Mouse (Mus musculus) CD4-positive helper T cell, adult 2 months (primary cell): ENCODE results near the gene Itgam.
"Not testable (repeated sequence)": the region's sequence is repeated elsewhere in the genome, so short reads cannot be mapped to it uniquely, and the experiment has no call there.

ENCODE experiments used
- DNase-seq: peaks from one replicate; pipeline ENCODE4 v3.0.0-alpha.2; 2012; ENCODE audit warnings: low read depth, missing footprints, low spot score

Gene Itgam

DNA sequence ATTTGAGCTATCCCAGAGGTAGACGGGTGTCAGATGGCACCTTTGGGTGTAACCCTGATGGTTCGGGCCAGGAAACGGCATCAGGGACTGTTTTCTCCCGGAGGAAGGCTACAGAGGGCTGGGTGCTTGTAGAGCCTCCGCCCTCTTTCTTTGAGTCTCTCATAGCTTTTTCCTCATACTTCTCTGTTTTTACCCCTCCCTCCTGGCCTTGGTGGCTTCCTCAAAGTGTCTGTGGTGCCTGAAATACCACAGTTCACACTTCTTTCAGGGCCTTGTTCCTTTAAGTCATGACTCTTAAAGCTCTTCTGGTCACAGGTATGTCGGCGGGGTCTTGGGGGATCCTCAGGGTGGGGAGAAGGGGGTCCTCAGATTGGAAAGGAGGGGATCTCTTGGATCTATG is at the start of gene Itgam, which contains the start of gene Gm49368:
Gene Itgam, plus strand, starts transcription at position 185 of the 400 bp plus-strand sequence.
Gene Gm49368, plus strand, starts transcription at position 228 of the 400 bp plus-strand sequence.
- peak; percentile 42 for DNase-seq

- no peak for DNase-seq
Measured at GRCm38 (mm10) chr7:128013116-128013515, 49.3 kb upstream of the Itgam start.

DNA sequence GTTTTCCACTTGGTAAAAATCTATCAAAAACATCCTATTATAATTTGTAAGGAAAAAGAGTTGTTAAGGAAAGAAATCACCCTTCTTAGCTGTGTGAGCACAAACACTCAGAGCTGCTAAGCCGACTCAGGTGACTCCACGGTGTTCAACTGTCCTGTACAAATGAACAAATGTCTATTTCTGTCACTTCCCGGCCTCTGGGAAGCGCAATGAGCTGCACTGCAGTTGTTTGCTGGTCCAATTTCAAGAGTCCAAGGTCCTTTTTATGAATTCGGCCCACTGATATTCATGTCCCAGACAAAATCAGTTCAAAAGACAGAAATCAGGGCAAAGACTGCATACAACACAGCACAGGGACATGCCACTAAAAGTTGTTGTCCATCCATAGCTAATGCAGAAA is 46.3 kb upstream of the Itgam start:
- not testable (repeated sequence) for DNase-seq

DNA sequence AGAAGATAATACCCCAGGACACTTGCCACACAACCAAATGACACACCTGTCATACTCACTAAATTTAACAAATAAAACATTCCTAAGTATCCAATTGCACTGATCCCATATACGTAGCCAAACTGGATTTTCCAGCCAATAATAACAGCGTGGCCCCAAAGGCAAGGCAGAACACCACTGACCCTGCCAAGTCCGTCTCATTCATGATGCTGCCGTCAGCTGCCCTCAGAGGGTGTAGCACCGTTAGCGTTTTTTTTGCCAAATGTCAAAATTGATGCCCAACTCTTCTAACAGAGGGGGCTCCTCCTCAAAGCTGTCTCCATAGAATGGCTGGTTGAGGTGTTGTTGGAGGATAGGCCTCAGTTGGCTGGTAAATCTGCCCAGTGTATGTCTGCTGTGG is 45.8 kb upstream of the Itgam start:
- no peak for DNase-seq

- DNase-seq = no peak
Measured at GRCm38 (mm10) chr7:128018275-128018674, 44.2 kb upstream of the Itgam start.

DNA sequence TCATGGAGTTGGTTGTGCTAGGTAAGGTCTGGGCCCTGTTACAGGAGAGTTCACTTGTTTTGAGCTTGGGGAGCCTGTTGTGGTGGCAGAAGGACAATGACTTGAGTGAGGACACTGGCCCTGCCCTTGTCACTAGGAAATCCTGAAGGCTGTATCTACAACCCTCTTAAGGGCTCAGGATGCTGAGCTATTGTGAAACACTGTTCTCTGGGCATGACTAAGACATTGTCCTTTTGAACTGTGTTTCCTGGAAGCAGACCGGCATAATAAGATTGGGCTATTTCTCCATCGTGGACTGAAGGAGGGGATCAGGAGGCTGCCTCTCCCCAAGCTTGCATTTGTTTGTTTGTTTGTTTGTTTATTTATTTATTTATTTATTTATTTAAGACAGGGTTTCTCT is 43.3 kb upstream of the Itgam start:
- no peak for DNase-seq

GRCm38 (mm10) chr7:128022974-128023373 is 39.5 kb upstream of the Itgam start:
- DNase-seq = peak; percentile 22

DNA sequence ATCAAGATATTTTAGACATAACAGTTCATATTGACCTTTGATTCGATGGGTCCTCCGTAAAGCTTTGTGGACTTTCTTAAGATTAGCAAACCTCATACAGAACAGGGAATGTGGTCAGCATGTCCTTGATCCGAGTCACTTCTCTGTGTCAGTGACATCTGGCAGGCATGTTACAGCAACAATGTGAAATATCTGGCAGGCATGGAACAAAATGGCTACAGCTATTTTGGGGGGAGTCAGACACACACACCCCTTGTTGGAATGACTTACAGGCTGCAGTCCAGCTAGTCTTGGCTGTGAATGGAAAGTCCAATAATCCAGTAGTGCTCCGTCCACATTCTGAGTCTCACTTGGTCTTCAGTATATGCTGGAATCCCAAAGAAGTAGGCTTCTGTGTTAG is 38.9 kb upstream of the Itgam start:
- DNase-seq = no peak

DNA sequence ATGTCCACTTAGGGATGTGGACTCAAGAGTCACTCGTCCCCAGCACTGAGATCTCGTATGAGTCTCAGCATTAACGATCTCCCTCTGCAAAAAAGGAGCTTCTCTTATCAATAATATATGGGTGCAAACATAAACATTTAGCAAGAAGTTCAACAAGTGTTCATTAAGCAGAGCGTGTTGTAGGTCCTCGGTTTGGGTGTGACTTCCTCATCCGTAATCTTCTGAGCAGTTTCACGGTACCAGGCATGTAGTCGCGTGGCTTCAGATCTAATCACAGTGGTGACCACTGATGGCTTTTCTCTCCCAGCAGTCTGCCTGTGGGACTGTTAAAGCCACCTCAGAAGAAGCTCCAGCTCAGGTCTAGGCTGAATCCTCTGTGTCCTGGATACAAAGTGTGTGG is 38.1 kb upstream of the Itgam start:
- no peak for DNase-seq

DNA sequence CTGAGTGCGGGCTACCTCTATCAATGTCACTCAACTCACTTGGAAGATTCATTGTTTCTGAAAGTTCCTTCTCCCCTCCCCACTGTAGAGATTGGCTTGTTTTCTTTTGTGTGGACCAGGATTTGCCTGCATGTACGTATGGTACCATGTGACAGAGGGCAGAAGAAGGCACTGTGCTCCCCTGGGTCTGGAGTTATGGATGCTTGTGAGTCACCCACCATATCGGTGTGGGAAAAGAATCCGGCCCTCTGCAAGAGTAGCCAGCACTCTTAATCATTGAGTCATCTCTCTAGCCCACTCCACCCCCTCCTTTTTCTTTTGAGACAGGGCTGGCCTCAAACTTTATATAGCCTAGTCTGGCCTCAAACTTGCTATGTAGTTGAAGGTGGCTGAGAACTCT is 37.5 kb upstream of the Itgam start:
- DNase-seq = no peak

GRCm38 (mm10) chr7:128025381-128025780 is 37.1 kb upstream of the Itgam start:
- no peak for DNase-seq

GRCm38 (mm10) chr7:128031403-128031976 is 30.9 kb upstream of the Itgam start:
- no peak for DNase-seq

- no peak for DNase-seq
Measured at GRCm38 (mm10) chr7:128032290-128032988, 30.0 kb upstream of the Itgam start.

GRCm38 (mm10) chr7:128032989-128033293 is 29.5 kb upstream of the Itgam start:
- DNase-seq = no peak

GRCm38 (mm10) chr7:128033616-128034015 is 28.8 kb upstream of the Itgam start:
- DNase-seq = no peak

DNA sequence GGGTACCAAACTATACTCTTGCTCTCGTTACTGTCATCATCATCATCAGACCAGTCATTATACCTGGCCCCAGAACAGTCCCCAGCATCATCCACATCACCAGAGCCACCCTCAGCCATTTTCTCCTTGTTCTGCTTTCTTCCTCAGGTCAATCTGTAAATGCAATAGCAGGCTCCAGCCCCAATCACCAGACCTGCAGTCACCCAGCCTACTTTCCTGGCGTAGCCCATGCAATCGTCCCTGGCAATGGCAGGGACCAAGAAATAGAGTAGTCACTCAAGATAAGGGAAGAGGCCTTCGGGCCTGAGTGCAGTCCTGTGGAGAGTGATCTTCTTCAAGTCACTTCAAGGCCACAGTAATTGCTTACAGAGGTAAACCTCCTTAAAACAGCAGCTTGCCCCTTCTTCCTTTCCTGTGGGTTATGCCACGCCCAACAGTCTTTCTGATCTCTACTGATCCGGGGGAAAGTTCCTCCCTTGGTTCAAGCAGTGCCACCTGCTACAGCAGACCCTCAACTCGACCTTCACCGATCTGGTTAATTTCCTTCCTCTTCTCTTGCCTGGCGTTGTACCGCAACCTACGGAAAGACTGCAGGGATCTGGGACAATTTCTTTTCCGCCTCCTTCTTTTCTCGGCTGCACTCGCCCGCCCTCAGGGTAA is 20.1 kb upstream of the Itgam start:
- DNase-seq = not testable (repeated sequence)

DNA sequence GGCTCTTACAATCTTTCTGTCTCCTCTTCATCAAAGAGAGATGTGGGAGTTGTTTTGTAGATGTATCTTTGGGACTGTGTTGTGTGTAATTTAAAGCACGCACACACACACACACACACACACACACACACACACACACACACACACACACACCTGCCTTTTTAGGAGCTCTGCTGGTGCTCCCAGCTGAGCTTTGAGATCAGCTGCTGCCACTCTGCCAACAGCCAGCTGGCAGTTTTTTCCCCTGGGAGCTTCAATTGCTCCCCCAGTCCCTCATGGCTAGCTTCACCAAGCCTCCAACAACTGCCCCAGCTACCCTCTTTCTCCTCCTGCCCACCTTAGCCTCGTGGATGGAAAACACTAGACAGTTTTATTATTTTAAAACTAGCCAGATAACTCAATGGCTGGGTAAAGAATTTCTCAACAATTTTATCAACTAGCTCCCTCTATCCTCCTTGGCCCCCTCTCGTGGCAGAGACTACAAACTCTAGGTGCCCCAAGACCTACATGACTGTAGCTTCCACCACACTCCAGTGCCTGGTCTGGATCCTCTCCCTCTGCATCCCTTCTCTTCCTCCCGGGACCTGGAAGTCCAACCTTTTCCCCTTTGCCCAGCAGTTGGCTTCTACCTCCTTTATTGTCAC is 18.2 kb upstream of the Itgam start:
- peak; percentile 43 for DNase-seq

DNA sequence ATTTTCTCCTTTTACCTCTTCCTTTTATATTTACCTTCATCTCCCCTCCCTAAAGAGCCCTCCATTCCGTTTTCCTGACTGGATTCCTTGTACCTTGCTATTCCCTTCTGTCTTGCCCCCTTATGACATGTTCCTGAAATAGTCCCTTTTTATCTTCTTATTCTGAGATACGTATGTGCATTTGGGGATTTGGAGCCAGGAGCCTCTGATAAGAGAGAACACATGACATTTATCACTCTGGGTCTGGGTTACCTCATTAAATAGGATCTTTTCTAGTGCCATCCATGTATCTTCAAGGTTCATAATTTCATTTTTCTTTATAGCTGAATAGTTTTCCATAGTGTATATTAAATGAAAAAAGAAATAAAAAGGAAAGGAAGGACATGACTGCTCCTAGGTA is 16.8 kb upstream of the Itgam start:
- no peak for DNase-seq

GRCm38 (mm10) chr7:128048819-128049218 is 13.6 kb upstream of the Itgam start:
- DNase-seq = no peak

- DNase-seq = no peak
Measured at GRCm38 (mm10) chr7:128049254-128049653, 13.2 kb upstream of the Itgam start.

GRCm38 (mm10) chr7:128050739-128051138 is 11.7 kb upstream of the Itgam start:
- DNase-seq = peak; percentile 37

DNA sequence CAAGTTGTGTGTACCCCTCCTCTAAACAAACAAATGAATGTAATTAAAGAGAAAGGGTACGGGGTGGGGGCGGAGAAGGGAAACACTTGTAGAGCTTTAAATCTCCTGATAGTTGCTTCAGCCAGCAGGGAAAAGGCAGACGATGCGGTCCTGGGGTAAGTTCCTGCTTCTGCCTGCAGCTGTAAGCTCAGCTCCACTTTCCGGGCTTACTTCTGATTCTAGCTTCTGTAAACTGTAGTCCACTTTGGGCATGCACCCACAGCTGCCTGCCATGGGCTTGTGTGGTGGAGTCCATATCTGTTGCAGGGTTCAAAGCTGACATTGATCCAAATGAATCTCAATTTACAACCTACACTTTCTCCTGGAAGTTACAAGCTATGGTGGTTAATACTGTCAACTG is 9.4 kb upstream of the Itgam start:
- DNase-seq = no peak
